Mouse (Mus musculus) testis, postnatal 14 days (tissue): ENCODE measurements around the gene Syn3.

Experiments used
- DNase-seq: peaks from one replicate; pipeline ENCODE4 v3.0.0; 2021; ENCODE audit warnings: low spot score

The Syn3 gene

DNA sequence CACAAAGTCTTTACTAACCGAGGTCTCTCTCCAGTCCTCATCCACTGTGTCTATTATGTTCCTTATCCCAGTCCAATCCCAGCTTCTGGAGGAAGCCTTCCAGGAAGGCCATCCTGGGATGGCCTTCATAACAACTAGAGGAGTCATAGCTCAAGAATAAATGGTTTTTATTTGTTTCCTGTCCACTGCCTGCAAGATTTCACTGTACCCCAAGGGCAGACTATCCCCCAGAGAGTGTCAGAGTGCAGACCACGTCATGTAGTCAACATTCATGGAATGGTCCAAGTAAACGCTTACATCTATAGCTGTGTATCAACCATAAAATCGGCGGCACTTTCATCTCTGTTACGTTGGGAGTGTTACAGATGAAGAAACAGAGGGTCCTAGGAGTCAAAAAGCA, 295.5 kb downstream of the Syn3 start:
- no peak for DNase-seq

- DNase-seq = no peak
These were observed 296.9 kb downstream of the Syn3 start for GRCm38 (mm10) chr10:86201826-86202225.

GRCm38 (mm10) chr10:86201006-86201405, 297.7 kb downstream of the Syn3 start:
- no peak for DNase-seq

- no peak for DNase-seq
These were observed 302.2 kb downstream of the Syn3 start for GRCm38 (mm10) chr10:86196414-86197025.

DNA sequence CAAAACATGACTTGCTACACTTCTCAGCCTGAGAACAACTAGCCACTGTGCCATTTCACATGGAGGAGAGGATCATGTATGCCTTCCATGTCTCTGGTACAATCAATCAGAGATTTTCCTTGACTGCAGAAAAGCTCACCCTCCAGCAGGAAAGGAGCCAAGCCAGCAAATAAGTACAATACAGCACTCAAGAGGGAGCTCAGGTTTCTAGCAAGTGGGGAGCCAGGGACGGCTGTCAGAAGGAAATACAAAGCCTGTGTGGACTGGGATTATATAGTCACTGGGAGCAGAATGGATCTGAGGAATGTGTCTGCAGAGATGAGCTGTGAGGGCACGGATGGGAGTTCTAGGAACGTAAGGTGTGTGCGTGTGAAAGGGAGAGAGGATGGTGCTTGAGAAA, 304.0 kb downstream of the Syn3 start:
- no peak for DNase-seq

GRCm38 (mm10) chr10:86193863-86194434, 304.7 kb downstream of the Syn3 start:
- no peak for DNase-seq

- no peak for DNase-seq
These were observed 310.1 kb downstream of the Syn3 start for GRCm38 (mm10) chr10:86188614-86189013.

DNA sequence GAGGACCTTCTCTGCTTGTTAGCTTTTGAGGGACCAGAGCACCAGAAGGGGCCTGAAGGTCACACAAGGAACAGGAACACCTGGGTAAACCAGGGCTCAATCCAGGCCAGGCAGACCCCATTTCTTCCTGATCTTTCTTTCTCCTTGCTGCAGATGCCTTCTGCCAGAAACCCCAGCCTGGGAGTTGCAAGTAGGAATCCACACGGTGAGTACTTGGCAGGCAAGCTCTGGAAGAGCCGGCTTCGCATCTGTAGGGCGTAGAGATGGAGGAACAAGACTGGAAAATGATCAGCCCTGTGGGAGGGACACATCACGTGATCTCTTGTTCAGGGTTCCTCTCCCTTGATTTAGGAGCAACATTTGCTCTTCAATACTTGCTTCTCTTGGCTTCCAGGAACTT, 310.8 kb downstream of the Syn3 start:
- no peak for DNase-seq

- no peak for DNase-seq
These were observed 315.4 kb downstream of the Syn3 start for GRCm38 (mm10) chr10:86183148-86183885.

GRCm38 (mm10) chr10:86182183-86182805, 316.4 kb downstream of the Syn3 start:
- peak; percentile 33 for DNase-seq

DNA sequence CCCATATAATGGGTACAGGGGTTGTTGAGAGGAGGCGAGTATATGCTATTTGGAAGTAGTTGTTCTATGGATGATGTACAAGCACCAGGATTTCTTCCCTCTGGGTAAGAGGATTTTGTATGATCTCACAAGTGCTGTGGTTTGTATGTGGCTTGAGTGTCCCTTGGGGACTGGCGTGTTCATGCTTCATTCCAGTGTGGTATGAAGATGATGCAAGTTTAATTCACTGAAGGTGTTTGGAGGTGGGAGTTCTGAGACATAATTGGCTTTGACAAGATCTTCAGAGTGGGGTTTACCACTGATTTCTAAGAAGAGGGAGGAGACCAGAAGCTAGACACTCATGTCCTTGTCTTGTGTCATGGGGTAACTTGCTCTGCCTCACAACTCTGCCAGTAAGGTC, 322.3 kb downstream of the Syn3 start:
- no peak for DNase-seq

DNA sequence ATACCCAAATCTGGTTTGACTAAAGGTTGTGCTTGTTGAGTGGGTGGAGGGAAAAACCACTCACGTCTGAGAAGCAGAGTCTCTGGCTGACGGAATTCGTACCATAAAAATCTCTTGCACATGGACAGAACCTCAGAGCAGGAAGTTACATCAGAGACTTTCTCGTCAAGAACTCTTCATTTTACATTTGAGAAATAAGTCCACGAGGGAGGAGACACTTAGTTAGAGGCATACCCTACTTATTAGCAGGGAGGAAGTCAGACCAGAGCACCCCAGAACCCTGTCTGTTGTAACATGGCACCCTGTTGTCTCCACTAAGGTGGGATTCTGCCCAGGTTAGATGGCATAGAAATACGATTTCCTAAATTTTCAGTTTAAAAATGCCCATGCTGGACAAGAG, 324.7 kb downstream of the Syn3 start:
- no peak for DNase-seq

DNA sequence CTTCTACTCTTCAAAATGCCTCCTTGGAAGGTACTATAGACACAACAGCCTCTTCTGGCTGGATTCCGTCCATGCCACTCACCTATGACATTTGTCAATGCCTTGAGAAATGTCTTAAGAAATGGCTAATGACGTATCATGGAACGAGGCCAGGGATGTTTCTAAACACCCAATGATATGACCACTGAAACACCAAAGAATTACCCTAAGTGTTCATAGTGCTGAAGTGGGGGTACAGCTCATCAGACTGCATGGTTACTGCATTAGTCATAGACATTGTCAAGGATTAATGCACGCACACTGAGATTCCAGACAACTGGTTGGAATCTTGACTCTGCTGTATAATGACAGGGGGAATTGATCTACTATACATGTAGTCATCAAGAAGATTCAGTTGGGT, 325.4 kb downstream of the Syn3 start:
- no peak for DNase-seq

- DNase-seq = no peak
These were observed 327.4 kb downstream of the Syn3 start for GRCm38 (mm10) chr10:86171246-86171645.

GRCm38 (mm10) chr10:86168084-86168483, 330.6 kb downstream of the Syn3 start:
- DNase-seq = no peak

DNA sequence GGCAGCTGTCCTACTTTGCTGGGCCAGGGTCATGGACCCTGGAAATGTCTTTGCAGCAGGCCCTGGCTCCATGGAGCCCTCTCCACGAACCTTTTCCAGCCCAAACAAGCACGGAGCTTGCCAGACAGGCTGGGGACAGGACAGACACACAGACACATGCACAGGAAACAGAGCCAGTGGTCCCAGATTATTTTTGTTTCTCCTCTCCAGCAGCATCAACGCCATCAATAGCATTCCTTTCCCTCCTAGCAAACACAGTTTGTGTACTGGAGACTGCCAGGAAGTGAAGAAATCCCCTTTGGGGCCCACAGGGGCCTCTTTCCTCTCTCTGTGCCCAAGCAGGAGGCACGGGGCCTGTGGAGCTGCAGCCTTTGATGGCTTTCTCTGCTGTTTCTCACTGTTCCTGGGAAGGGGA, 331.8 kb downstream of the Syn3 start:
- no peak for DNase-seq

- no peak for DNase-seq
These were observed 334.6 kb downstream of the Syn3 start for GRCm38 (mm10) chr10:86164098-86164497.

DNA sequence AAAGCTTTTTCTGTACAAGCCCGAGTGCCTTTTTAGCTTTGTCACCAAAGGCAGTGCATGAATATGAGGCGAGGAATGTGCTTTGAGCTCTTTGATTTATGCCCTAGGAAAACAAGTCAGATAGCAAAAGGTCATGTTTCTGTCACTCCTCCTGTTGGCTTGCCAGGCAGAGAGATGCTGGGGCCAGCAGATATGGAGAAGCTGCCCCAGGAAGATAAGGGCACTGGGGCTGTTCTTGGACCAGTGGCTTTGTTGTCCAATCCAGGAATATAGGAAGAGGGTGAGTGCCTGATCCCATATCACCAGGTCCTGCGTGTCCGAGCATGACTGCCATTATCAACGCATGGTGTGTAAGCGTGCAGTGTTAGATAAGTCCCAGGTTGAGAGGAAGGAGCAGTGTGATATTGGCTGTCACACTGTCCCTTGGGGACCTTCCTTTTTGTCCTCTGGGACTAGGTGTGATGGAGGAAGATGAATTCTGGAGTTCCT, 336.9 kb downstream of the Syn3 start:
- no peak for DNase-seq

DNA sequence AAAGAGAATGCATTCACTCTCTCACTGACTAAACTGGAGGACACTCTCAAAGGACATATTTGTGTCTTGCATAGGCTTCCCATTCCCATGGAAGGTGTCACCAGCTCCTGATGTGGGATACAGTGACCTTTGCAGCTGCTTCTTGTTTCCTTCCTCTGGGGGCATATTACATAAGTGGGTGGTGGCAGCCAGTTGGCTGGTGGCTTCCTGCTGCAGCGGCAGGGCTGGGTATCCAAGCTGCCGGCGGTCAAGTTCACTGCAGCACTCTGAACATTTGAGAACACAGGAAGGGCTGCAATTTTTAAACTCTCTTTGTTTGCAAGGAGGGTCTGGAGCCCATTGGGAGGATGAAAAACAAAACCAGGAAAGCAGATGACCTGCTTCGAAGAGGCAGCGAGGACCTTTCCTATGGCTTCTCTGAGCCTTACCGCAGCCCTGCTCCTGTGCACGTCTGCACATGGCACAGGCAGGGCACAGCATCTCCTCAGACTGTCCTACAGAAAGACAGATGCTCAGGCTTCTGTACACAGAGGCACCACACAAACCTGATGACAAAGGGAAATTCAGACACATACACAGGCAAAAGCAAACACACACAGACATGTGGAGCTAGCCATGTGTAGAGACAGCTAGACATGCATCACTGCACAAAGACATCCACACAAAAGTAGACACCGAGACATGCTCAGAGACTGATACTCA, 340.3 kb downstream of the Syn3 start:
- DNase-seq = no peak

DNA sequence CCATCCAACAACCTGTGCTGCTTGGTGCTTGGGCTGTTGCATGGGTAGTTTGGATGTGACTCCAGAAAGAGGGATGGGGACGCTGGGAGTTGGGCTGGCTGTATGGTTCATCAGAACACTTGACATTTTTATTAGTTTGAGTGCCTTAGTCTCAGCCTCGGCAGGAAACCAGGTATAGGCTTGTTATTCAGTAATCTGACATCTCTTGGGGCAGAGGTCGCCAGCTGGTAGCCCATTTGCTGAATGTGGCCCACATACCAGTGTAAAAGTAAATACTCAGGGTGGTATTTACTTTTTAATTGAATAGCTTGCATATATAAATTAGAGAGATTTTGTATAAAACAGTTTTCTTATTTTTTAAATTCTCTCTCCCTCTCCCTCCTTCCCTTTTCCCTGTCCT, 343.4 kb downstream of the Syn3 start:
- no peak for DNase-seq

- no peak for DNase-seq
These were observed 345.5 kb downstream of the Syn3 start for GRCm38 (mm10) chr10:86153221-86153620.

GRCm38 (mm10) chr10:86151357-86151756, 347.3 kb downstream of the Syn3 start:
- no peak for DNase-seq
